Mouse (Mus musculus): ENCODE measurements around the gene Zc2hc1c.

DNA sequence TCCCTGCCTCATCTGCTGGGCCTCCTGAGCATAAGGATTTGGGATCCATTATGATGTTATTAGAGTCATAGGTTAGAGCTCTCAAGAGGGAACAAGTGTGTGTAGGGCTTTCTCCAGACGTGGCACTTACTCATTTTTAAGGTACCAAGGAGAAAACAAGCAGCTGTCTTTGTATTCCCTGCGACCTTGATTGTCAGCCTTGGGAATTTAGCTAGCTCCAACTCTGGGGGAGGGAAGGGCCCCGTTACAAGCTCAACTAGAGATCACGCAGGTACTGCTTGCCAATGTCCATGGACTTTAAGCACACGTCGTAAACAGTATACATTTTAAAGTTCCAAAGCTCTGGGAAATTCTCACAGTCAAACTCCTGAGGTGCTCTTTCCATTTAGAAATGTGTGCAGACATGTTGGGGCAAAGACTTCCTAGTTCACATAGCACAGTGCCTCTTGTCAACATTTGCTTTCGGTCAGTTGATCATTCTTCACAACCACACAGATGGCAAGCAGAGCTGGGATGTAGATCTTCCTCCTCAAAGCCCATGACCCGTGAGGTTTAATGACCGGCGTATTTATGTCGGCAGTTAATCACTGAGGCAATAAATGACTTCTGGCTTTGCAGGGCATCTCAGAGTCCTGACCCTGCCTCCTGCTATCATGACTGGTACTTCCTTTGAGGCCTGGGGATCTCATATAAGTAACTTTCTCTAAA lies 9.9 kb downstream of the Zc2hc1c start:
- TF ChIP-seq CTCF (IDR thresholded peaks at IDR 0.05; ENCODE audit: low read depth) (no peak), EP300 (IDR thresholded peaks at IDR 0.05; ENCODE audit: low read depth) (no peak)
